Comparison of ENCODE assay signal across 26 mouse cellular contexts in genomic region chr15:62358338-62359239, GRCm38 (mm10).
"Had no signal": no experiment of that assay in that cellular context is flagged by ENCODE, and none has a peak within 500 bp of the region (broad histone marks: within the 10 kb centered on the region; RNA-seq: fewer than 3 reads in every experiment).

No protein-coding gene starts in this region.

- H3K36me3 ChIP-seq: heart, embryonic 10.5 days; heart, embryonic 12.5 days; hindbrain, embryonic 10.5 days; hindbrain, embryonic 12.5 days; intestine, embryonic 15.5 days; limb, embryonic 10.5 days; limb, embryonic 12.5 days had no signal

- H3K4me3 ChIP-seq: gastrocnemius, adult 2 months; heart, embryonic 10.5 days; heart, embryonic 12.5 days; hindbrain, embryonic 10.5 days; hindbrain, embryonic 12.5 days; intestine, embryonic 15.5 days; layer of hippocampus, adult 2 months; left cerebral cortex, adult 2 months; limb, embryonic 10.5 days; limb, embryonic 12.5 days had no signal

- DNase-seq: gastrocnemius, adult 2 months; gastrocnemius, postnatal 10 days; gastrocnemius, postnatal 25 days; heart, adult 18-20 months; heart, postnatal 10 days; heart, postnatal 4 days; kidney, adult 18-20 months; kidney, adult 8-10 months; kidney, postnatal 10 days; kidney, postnatal 25 days; kidney, postnatal 4 days; liver had no signal

- H3K27ac ChIP-seq: gastrocnemius, adult 2 months; heart, embryonic 10.5 days; hindbrain, embryonic 10.5 days; hindbrain, embryonic 12.5 days; hindbrain, embryonic 14.5 days; intestine, embryonic 15.5 days; layer of hippocampus, adult 2 months; left cerebral cortex, adult 2 months; limb, embryonic 10.5 days; limb, embryonic 12.5 days had no signal

- H3K4me1 ChIP-seq: heart, embryonic 10.5 days; heart, embryonic 12.5 days; hindbrain, embryonic 10.5 days; hindbrain, embryonic 12.5 days; intestine, embryonic 15.5 days; limb, embryonic 10.5 days; limb, embryonic 12.5 days had no signal

- ATAC-seq: hindbrain, embryonic 16.5 days; inflammation-experienced regulatory T-cells, adult 6 months; intestine, embryonic 15.5 days; intestine, postnatal 0 days had no signal

- H3K9ac ChIP-seq: heart, embryonic 12.5 days; hindbrain, embryonic 12.5 days; hindbrain, embryonic 14.5 days; intestine, embryonic 15.5 days; limb, embryonic 12.5 days had no signal

- H3K4me2 ChIP-seq: heart, embryonic 12.5 days; hindbrain, embryonic 12.5 days; hindbrain, embryonic 14.5 days; intestine, embryonic 15.5 days; limb, embryonic 12.5 days; liver, embryonic 11.5 days had no signal

- H3K9me3 ChIP-seq: heart, embryonic 10.5 days; heart, embryonic 12.5 days; hindbrain, embryonic 10.5 days; hindbrain, embryonic 12.5 days; intestine, embryonic 15.5 days; limb, embryonic 10.5 days; limb, embryonic 12.5 days had no signal

- H3K27me3 ChIP-seq: heart, embryonic 12.5 days; hindbrain, embryonic 12.5 days; intestine, embryonic 15.5 days; limb, embryonic 12.5 days had no signal
